Mouse (Mus musculus) lung, adult 2 months (tissue): ENCODE results near the gene Epor. TPM values are rescaled to one million over a fixed set of nuclear protein-coding genes. Genes with fewer than 3 reads are reported as not detected.
A peak's percentile ranks its signal among the peaks of the same experiment; 100 is the strongest.

Experiments used
- DNase-seq: peaks from one replicate; pipeline ENCODE4 v3.0.0; 2022
- H3K4me1 ChIP-seq: fragments of 200-500 bp; 2 replicates; pipeline ENCODE4 v1.6.1; 2011; ENCODE audit warnings: low read length; ENCODE audit not compliant: control insufficient read depth, insufficient read depth
- H3K4me3 ChIP-seq: fragments of 200-500 bp; replicated peaks from 2 replicates; pipeline ENCODE3; 2011; ENCODE audit warnings: low read depth, mild to moderate bottlenecking, control low read depth, low read length; ENCODE audit errors: extremely low read depth
- CTCF ChIP-seq: fragments of 200-500 bp; IDR thresholded peaks from 2 replicates; pipeline ENCODE4 v1.5.1; 2011; ENCODE audit warnings: mild to moderate bottlenecking, low read length, control low read depth; ENCODE audit not compliant: insufficient read depth
- POLR2A ChIP-seq: fragments of 200-500 bp; IDR thresholded peaks from 2 replicates; pipeline ENCODE4 v1.6.1; 2011; ENCODE audit warnings: low read depth, mild to moderate bottlenecking, control low read depth, low read length, borderline replicate concordance; ENCODE audit errors: extremely low read depth
- WGBS: fragments of 180-500 bp; shearing (Covaris S2); methylation state at CpG from one replicate; pipeline ENCODE4 v1.1.7; 2018; 5-methylcytosine and 5-hydroxymethylcytosine counted together
- polyA plus RNA-seq: library from polyadenylated mRNA; depleted of rRNA; stranded (reverse); fragments of >200 nt; gene quantifications from 2 replicates; pipeline ENCODE4 v1.2.3, GENCODE M21; 2012

Gene Epor
- polyA plus RNA-seq, 1 experiment, result 11.1 TPM

DNA sequence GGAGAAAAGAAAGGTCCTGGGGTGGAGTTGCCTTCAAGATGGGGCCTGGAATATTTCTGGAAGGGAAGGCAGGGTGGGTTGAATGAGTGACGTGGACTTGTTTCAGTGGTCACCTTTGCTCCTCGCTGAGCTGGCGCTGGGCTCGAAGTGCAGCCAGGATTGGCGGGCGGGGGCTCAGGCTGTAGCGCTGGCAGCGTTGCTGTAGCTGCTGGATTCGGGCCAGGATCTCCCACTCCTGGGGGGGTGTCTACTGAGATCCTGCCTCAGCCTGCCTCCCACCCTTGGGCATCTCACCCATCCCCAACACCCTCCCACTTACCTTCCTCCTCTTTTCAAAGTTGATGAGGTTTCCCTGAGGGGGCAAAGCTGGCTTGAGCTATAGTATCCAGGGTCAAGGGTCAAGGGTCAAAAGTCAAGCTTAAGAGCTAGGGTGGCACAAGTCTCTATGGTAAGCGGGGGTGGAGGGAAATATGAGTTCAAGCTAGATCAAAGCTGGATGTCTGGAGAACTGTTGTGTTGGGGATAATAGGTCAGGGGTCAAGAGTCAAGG lies 13.4 kb upstream of the Epor start:
- TF ChIP-seq CTCF (no peak), POLR2A (no peak)
- no peak for DNase-seq
- Histone ChIP-seq H3K4me1 (no peaks in the 10 kb centered on the region), H3K4me3 (no peak overlapping the region)
- WGBS, result 83% methylated on average over 10 of the region's 10 CpGs

DNA sequence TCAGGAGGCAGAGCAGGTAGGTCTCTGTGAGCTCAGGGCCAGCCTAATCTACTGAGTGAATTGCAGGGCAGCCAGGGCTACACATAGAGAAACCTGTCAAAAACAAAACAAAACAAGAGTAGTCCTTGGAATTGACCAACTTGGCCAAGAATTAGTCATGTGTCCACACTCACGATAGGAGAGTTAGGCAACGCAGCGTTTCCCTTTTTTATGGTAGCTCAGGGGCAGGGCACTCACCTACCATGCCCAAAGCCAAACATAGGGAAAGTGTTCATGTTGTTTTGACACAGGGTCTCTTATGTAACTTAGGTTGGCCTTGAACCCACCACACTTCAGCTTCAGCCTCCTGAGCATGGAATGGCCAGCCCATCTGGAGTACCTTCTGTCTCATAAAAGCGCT lies 6.0 kb upstream of the Epor start:
- no peak for DNase-seq
- no peak for TF ChIP-seq POLR2A
- TF ChIP-seq CTCF, result no peak
- Histone ChIP-seq H3K4me3 (no peak overlapping the region), H3K4me1 (no peaks in the 10 kb centered on the region)
- WGBS, result 75% methylated on average over 4 of the region's 4 CpGs

DNA sequence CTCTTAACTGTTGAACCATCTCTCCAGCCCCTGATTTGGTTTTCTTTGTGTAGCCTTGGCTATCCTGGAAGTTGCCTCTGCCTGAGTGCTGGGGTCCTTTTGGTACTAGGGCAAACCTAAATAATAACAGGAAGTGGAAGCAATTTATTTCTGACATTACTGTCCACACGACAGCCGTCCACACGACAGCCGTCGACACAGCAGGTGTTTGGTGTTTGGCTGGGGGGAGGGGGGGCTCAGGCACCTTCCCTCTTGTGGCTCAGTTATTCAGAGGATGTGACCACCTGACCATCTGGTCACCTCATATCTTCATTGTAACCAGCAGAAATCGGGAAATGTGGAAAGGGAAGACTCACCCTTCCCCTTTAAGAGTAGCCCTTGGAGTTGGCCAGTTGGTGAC lies 5.6 kb upstream of the Epor start:
- Histone ChIP-seq H3K4me1 (no peaks in the 10 kb centered on the region), H3K4me3 (no peak overlapping the region)
- no peak for DNase-seq
- TF ChIP-seq POLR2A, result no peak
- WGBS, result 41% methylated on average over 6 of the region's 6 CpGs

DNA sequence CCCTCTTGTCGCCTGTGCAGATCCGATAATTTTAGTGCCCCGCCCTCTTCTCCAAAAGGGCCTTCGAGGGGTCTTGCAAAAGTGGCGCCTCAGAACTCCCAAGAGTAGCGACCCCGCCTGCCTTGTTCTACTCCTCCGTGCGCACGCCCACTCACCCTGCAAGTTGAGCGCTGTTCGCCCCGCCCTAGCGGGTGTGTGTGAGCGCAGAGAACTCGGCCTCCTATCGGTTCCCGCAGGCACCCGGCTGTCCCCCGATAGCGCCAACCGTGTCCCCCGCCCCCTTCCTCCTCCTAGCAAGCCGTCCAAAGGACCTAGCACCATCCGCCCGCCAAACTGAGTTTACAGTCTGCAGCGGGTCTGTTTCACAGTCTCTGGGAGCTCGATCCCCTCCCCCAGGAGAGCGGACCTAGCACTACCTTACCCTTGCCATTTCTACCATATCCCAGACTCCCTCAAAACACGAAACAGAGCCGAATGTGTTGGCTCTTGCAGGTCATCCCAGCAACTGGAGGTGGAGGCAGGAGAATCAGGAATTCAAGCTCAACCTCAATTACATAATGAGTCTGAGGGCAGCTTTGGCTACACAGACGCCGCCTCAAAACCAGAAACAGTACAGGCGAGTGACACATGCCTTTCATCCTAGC lies 768 bp downstream of the Epor start:
- 4% methylated on average over 34 of the region's 34 CpGs for WGBS
- Histone ChIP-seq H3K4me1 (peaks cover 22% of the 10 kb centered on the region), H3K4me3 (peak overlapping the region; percentile 25)
- no peak for TF ChIP-seq POLR2A
- TF ChIP-seq CTCF, result no peak
- DNase-seq, result peak; percentile 46

DNA sequence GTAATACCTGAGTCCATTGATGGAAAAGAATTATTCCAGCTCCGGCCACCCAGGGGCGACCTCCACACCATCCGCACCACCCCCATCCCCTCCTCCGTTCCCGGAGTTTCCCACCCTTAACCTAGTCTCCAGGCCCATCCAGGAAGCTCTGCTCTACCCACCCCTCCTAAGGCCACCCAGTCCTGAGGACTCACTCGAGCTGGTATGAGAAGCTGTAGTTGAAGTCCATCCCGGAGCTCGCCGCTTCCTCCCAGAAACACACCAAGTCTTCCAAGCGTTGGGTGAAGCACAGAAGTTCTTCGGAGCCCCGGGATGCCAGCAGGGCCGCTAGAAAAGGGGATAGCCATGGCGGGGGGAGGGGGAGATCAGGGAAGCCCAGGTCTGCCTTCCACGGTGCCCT lies 1.3 kb downstream of the Epor start:
- TF ChIP-seq CTCF (no peak), POLR2A (no peak)
- H3K4me3 ChIP-seq, result peak overlapping the region; percentile 25
- no peak for DNase-seq
- peaks cover 22% of the 10 kb centered on the region for H3K4me1 ChIP-seq
- under 1% methylated on average over 15 of the region's 15 CpGs for WGBS

DNA sequence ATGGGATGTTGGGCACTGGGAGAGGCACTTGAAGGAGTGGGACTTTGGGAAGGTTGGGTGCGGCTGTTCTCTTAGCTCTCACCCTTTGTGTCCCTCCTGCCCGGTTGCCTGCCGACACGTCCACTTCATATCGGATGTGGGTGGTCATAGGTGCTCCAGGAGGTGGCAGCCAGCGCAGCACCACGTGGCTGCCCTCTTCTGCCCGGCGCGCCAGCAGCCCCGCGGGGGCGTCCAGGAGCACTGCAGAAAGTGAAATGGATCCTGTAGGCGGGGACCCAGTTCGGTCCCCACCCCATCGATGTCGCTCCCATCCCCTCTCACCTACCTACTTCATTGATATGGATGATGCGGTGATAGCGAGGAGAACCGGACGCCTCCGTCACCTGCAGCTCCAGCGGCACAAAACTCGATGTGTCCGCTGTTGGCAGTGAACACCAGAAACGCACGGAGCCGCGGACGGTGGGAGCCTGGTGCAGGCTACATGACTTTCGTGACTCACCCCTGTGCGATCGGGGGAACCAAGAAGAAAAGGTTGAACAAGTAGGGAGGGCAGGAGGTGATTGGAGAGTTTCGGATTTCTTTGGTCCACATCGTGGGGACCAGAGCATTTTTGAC lies 1.8 kb downstream of the Epor start:
- peak; percentile 18 for DNase-seq
- Histone ChIP-seq H3K4me1 (peaks cover 22% of the 10 kb centered on the region), H3K4me3 (peak overlapping the region; percentile 43)
- WGBS, result 5% methylated on average over 35 of the region's 35 CpGs
- TF ChIP-seq POLR2A, result no peak
- TF ChIP-seq CTCF, result no peak

GRCm38 (mm10) chr9:21960558-21961208 lies 2.6 kb downstream of the Epor start:
- H3K4me3 ChIP-seq, result no peak overlapping the region
- H3K4me1 ChIP-seq, result peaks cover 22% of the 10 kb centered on the region
- DNase-seq, result peak; percentile 38
- no peak for TF ChIP-seq CTCF
- TF ChIP-seq POLR2A, result no peak
- 25% methylated on average over 26 of the region's 26 CpGs for WGBS

DNA sequence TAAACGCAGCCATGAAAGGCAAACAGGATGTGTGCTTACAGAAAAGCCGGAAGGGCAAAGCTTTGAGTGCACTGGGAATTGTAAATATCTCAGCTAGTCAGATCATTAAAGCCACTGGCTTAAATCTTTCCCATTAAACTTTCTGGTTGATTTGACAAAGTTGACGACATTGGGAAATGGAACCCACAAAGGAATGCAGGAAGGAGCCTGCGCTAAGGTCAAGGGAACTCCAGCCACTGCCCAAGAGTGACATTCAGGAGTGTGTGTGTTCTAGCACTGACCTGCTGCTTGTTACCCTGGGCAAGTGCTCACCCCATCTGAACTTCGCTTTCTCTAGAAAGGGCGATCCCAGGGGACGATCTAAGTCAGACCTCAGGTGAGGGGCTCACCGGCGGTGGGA lies 3.2 kb downstream of the Epor start:
- Histone ChIP-seq H3K4me3 (no peak overlapping the region), H3K4me1 (peaks cover 22% of the 10 kb centered on the region)
- TF ChIP-seq POLR2A (no peak), CTCF (no peak)
- DNase-seq, result no peak
- 50% methylated on average over 9 of the region's 9 CpGs for WGBS

DNA sequence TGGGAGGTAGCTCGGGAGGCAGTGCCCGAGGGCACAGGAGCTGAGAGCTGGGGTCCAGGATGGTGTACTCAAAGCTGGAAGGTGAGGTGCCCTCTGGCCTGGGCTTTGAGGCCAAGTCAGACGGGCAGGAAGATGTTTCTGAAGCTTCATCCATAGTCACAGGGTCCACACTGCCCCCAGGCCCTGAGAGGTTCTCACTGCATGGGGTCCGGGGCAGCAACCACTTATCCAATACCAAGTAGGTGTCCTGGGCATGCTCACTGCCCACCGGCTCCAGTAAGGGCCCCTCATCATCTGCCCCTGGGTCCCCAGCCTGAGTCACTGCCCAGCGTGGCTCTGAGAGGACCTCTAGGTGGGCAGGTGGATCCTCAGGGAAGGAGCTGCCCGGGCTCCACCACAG lies 4.1 kb downstream of the Epor start:
- WGBS, result 90% methylated on average over 7 of the region's 7 CpGs
- TF ChIP-seq POLR2A (no peak), CTCF (no peak)
- H3K4me3 ChIP-seq, result no peak overlapping the region
- H3K4me1 ChIP-seq, result peaks cover 22% of the 10 kb centered on the region
- no peak for DNase-seq
